Mouse (Mus musculus): Measurements from ENCODE around the gene Slc6a4.

GRCm38 (mm10) chr11:77061951-77062350 lies 63.5 kb downstream of the Slc6a4 start:
- TF ChIP-seq CTCF (IDR thresholded peaks at IDR 0.05; ENCODE audit: low read depth): no peak
- TF ChIP-seq EP300 (IDR thresholded peaks at IDR 0.05; ENCODE audit: low read depth): no peak
